Mouse (Mus musculus) hindbrain, embryonic 14.5 days (tissue): ENCODE results near the gene Cfap299. TPM values are rescaled to one million over a fixed set of nuclear protein-coding genes. Genes with fewer than 3 reads are reported as not detected.

Source experiments
- ATAC-seq: fragments of 200-750 bp; cut with Nextera tagmentation; 2 replicates; pipeline ENCODE4 v1.8.0; 2017; ENCODE audit warnings: moderate number of reproducible peaks, mild to moderate bottlenecking, moderate TSS enrichment, moderate library complexity; ENCODE audit not compliant: low FRiP score
- DNase-seq: peaks from one replicate; pipeline ENCODE4 v3.0.0-alpha.2; 2015; ENCODE audit warnings: low spot score
- H3K27ac ChIP-seq: fragments of 300-500 bp; sonication (generic); 2 replicates; pipeline ENCODE4 v1.5.1; 2014; ENCODE audit warnings: mild to moderate bottlenecking, moderate library complexity
- H3K27me3 ChIP-seq: fragments of 300-500 bp; sonication (generic); 2 replicates; pipeline ENCODE4 v1.6.1; 2014; ENCODE audit warnings: mild to moderate bottlenecking, low read length, mixed read lengths; ENCODE audit not compliant: control insufficient read depth, insufficient read depth
- H3K36me3 ChIP-seq: fragments of 300-500 bp; sonication (generic); replicated peaks from 2 replicates; pipeline ENCODE4 v1.6.1; 2014; ENCODE audit not compliant: control insufficient read depth, insufficient read depth
- H3K4me1 ChIP-seq: fragments of 300-500 bp; sonication (generic); replicated peaks from 2 replicates; pipeline ENCODE4 v1.6.1; 2014; ENCODE audit warnings: antibody characterized with exemption, low read length, mixed read lengths; ENCODE audit not compliant: control insufficient read depth, insufficient read depth
- H3K4me2 ChIP-seq: fragments of 300-500 bp; sonication (generic); replicated peaks from 2 replicates; pipeline ENCODE4 v1.6.1; 2014; ENCODE audit warnings: mild to moderate bottlenecking, moderate library complexity
- H3K4me3 ChIP-seq: fragments of 300-500 bp; sonication (generic); replicated peaks from 2 replicates; pipeline ENCODE4 v1.5.1; 2014; ENCODE audit warnings: mild to moderate bottlenecking, low read length
- H3K9ac ChIP-seq: fragments of 300-500 bp; sonication (generic); 2 replicates; pipeline ENCODE4 v1.6.1; 2014
- H3K9me3 ChIP-seq: fragments of 300-500 bp; sonication (generic); 2 replicates; pipeline ENCODE4 v1.6.1; 2016; ENCODE audit warnings: low read length; ENCODE audit not compliant: control insufficient read depth
- WGBS: fragments of 180-500 bp; shearing (Covaris S2); extraction: QIAGEN DNeasy Blood & Tissue Kit; methylation state at CpG from one replicate; pipeline ENCODE4 v1.1.7; 2014; 5-methylcytosine and 5-hydroxymethylcytosine counted together
- polyA plus RNA-seq: library from polyadenylated mRNA; unstranded; fragments of >200 nt; fragmentation: Nextera tagmentation; extraction: Ambion mirVana; gene quantifications from 2 replicates; pipeline ENCODE4 v1.2.1, GENCODE M21; 2014

Gene Cfap299
- polyA plus RNA-seq, 1 experiment from 2014 or later, result 1.8 TPM

DNA sequence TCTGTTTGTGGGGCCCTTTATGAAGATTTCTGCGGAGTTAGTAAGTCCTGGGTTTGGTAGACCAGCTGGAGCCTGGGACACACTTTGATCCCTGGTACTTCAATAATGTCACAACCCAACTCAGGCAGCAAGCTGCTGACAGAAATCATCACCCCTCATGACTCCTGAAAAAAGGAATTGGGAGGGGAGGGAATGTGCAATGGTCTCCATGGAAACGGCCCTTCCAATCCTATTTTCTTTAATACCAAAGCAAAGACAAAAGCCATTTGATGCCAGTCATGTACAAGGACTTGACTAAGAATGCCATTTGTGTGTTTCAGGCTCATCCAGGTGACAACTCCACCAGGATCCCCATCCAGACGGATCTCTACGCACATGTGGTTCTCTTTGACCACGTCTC, 472.4 kb downstream of the Cfap299 start:
- 27% methylated on average over 5 of the region's 5 CpGs for WGBS
- H3K9me3 ChIP-seq, result no peaks in the 10 kb centered on the region
- no peak for ATAC-seq

DNA sequence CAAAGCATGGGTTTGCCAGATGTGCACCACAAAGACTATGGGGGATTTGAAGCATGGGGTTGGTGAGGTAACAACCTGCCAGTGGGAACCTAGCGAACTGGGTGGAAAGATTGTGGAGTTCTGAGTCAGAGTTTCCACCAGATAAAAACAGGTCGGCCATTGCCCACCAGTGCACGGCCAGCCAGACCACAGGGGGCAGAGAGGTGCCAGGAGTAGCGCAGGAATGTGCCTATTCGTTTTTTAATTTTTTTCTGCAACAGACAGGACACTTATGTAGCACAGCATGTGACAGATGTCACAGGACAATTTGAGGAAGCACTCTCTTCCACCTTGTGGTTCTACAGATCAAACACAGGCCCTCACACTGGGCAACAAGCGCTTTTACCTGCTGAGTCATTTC, 475.7 kb downstream of the Cfap299 start:
- ATAC-seq, result no peak
- Histone ChIP-seq H3K4me2 (no peak overlapping the region), H3K9me3 (no peaks in the 10 kb centered on the region), H3K36me3 (no peaks in the 10 kb centered on the region), H3K27ac (no peak overlapping the region), H3K4me1 (no peaks in the 10 kb centered on the region), H3K9ac (no peak overlapping the region), H3K4me3 (no peak overlapping the region), H3K27me3 (no peaks in the 10 kb centered on the region)
- 82% methylated on average over 6 of the region's 6 CpGs for WGBS
- DNase-seq, result no peak

More for the DNA sequence above, 472.4 kb downstream of the Cfap299 start:
- no peaks in the 10 kb centered on the region for H3K27me3 ChIP-seq
- H3K4me1 ChIP-seq, result no peaks in the 10 kb centered on the region
- no peak overlapping the region for H3K4me2 ChIP-seq
- H3K4me3 ChIP-seq, result no peak overlapping the region
- no peaks in the 10 kb centered on the region for H3K36me3 ChIP-seq
- no peak for DNase-seq
- no peak overlapping the region for H3K9ac ChIP-seq
- H3K27ac ChIP-seq, result no peak overlapping the region

DNA sequence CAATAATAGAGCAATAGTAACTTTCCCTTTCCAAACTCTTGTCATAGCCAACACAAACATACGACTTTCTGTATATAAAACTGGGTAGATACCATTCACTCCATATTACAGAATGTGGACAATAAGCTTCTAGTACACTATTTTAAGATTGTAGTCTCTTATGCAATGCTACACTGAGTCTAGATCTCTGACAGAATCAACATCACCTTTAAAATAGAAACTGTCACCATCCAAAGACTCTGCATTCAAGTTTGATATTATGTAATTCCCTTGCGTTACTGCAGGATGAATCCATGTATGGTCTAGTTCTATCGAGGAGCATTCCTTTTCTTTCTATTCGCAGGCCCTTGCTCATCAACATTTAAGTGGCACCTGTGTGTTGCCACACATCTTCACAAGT, 477.4 kb downstream of the Cfap299 start:
- 97% methylated on average over 4 of the region's 4 CpGs for WGBS
- H3K9ac ChIP-seq, result no peak overlapping the region
- H3K4me1 ChIP-seq, result no peaks in the 10 kb centered on the region
- no peaks in the 10 kb centered on the region for H3K27me3 ChIP-seq
- no peaks in the 10 kb centered on the region for H3K36me3 ChIP-seq
- H3K9me3 ChIP-seq, result no peaks in the 10 kb centered on the region
- H3K27ac ChIP-seq, result no peak overlapping the region
- H3K4me2 ChIP-seq, result no peak overlapping the region
- no peak for DNase-seq
- H3K4me3 ChIP-seq, result no peak overlapping the region
- no peak for ATAC-seq

DNA sequence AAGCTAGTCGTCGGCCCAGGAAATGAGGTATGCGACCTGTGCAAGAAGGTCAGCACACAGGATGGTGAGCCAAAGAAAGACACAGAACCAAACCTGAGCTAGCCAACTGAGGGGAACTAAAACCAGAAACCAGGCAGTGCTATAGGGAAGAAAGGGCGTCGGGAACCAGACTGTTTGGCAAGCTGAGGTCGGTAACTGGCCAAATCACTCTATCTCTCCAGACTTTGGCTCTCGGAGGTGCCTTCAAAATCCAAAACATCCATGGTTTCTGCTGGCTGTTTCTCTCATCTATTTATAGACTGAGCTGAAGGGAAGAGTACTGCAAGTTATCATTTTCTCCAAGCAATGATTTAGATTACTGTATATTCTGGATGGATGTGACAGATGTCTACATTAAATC, 477.9 kb downstream of the Cfap299 start:
- Histone ChIP-seq H3K36me3 (no peaks in the 10 kb centered on the region), H3K4me1 (no peaks in the 10 kb centered on the region), H3K4me3 (no peak overlapping the region), H3K9ac (no peak overlapping the region), H3K9me3 (no peaks in the 10 kb centered on the region), H3K27me3 (no peaks in the 10 kb centered on the region), H3K4me2 (no peak overlapping the region), H3K27ac (no peak overlapping the region)
- 90% methylated on average over 7 of the region's 7 CpGs for WGBS
- ATAC-seq (no peak), DNase-seq (no peak)

DNA sequence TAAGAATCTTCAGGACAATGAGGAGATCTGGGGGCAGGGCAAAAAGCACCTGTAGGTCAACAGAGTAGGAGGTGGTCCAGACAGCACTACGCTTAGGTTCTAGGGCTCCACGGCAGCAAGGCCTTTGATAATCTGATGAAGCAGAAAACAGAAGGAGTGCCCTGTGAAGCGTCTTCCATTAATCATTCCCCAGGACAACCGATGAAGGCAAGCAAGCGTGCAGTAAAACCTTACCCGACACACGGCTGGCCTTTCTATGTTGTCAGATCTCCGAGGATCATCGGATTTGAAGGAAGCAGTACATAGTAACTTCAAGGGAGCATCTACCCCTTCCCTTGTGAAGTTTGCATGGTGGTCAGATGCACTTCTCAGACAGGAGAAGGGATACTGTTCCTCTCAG, 478.8 kb downstream of the Cfap299 start:
- 29% methylated on average over 9 of the region's 9 CpGs for WGBS
- H3K9me3 ChIP-seq, result no peaks in the 10 kb centered on the region
- no peaks in the 10 kb centered on the region for H3K36me3 ChIP-seq
- no peak overlapping the region for H3K4me2 ChIP-seq
- no peaks in the 10 kb centered on the region for H3K27me3 ChIP-seq
- no peak overlapping the region for H3K9ac ChIP-seq
- DNase-seq, result no peak
- H3K4me1 ChIP-seq, result no peaks in the 10 kb centered on the region
- H3K4me3 ChIP-seq, result no peak overlapping the region
- ATAC-seq, result no peak
- no peak overlapping the region for H3K27ac ChIP-seq

DNA sequence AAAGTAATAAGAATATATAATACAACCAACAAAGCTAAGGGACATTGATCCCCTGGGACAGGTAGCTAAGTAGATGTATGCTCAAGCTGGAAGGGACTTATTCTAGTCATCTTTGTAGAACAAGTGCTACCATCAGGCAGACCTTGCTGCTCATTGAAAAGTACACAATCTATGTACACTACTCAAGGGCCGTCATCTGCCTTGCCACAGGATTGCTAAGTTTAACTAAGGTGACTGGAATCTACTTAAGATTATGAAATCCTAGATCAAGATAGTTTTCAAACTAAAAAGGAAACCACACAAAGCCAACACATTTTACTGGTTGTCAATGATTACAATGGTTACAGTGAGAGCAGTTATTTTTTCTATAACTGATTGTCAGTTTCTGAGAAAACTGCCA, 483.3 kb downstream of the Cfap299 start:
- no peaks in the 10 kb centered on the region for H3K9me3 ChIP-seq
- no peak overlapping the region for H3K4me3 ChIP-seq
- H3K27ac ChIP-seq, result no peak overlapping the region
- ATAC-seq (no peak), DNase-seq (no peak)
- no peak overlapping the region for H3K9ac ChIP-seq
- no peaks in the 10 kb centered on the region for H3K36me3 ChIP-seq
- H3K27me3 ChIP-seq, result no peaks in the 10 kb centered on the region
- 98% methylated on average over 1 of the region's 1 CpGs for WGBS
- no peaks in the 10 kb centered on the region for H3K4me1 ChIP-seq
- no peak overlapping the region for H3K4me2 ChIP-seq

DNA sequence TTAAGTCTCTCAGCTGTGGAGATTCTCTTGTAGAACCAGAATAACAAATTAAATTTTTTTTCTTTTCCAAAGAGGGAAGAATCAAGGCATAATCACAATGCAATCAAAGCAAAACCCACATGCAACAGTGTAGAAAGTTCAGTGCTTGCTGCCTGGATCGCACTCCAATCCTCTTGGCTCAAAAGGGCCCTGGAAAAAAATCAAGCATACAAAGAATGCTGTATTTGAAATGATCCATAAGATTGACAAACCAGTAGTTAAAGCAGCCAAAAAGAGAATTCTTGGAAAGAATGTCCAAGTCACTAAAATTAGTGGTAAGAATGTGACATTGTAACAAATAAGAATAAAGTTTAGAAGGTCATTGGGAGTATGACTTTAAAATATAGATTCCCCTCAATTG, 486.2 kb downstream of the Cfap299 start:
- DNase-seq (no peak), ATAC-seq (no peak)
- Histone ChIP-seq H3K4me2 (no peak overlapping the region), H3K4me3 (no peak overlapping the region), H3K27ac (no peak overlapping the region), H3K36me3 (no peaks in the 10 kb centered on the region), H3K27me3 (no peaks in the 10 kb centered on the region), H3K9ac (no peak overlapping the region), H3K9me3 (no peaks in the 10 kb centered on the region), H3K4me1 (no peaks in the 10 kb centered on the region)
- WGBS, result 95% methylated on average over 1 of the region's 1 CpGs

DNA sequence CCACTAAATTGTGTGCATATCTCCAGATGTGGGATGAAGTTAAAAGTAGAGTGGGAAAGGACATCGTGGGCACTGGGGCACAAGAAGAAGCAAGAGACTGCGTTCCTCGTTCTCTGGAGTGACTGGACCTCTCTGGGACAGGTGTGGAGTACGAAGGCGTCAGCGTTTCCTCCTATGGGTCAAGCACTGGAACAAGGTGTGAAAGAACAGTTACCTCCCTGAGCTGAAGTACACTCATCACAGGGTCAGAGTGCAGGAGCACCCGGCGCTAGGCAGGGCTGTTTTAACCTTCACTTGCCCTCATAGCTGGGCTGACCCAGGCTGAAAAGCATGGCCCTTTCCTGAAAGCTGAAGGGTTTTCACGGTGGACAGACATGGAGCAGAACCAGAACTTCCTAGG, 504.7 kb downstream of the Cfap299 start:
- Histone ChIP-seq H3K4me2 (no peak overlapping the region), H3K4me3 (no peak overlapping the region), H3K9me3 (no peaks in the 10 kb centered on the region), H3K4me1 (no peaks in the 10 kb centered on the region), H3K27me3 (no peaks in the 10 kb centered on the region), H3K27ac (no peak overlapping the region), H3K9ac (no peak overlapping the region), H3K36me3 (no peaks in the 10 kb centered on the region)
- 79% methylated on average over 9 of the region's 9 CpGs for WGBS
- DNase-seq (no peak), ATAC-seq (no peak)

DNA sequence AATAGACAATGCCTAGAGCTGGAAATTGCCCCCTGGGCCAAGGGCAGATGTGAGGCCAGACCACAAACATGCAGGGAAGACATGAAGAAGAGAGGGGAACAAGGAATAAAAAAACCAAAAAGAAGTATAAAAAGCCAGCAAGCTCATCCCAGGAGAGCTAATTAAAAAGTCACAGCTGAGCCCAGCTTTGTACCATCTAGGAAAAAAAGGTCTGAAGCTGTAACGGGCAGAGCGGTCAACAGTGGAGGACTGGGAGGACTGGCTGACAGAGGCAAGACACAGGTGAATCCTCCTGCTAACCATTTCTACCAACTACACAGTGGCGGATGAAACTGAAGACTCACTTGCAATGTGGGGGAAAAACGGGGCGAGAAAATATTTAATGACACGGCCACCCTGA, 505.2 kb downstream of the Cfap299 start:
- Histone ChIP-seq H3K4me3 (no peak overlapping the region), H3K27me3 (no peaks in the 10 kb centered on the region), H3K4me1 (no peaks in the 10 kb centered on the region), H3K36me3 (no peaks in the 10 kb centered on the region), H3K9me3 (no peaks in the 10 kb centered on the region), H3K4me2 (no peak overlapping the region), H3K9ac (no peak overlapping the region), H3K27ac (no peak overlapping the region)
- no peak for DNase-seq
- no peak for ATAC-seq
- 72% methylated on average over 6 of the region's 6 CpGs for WGBS

DNA sequence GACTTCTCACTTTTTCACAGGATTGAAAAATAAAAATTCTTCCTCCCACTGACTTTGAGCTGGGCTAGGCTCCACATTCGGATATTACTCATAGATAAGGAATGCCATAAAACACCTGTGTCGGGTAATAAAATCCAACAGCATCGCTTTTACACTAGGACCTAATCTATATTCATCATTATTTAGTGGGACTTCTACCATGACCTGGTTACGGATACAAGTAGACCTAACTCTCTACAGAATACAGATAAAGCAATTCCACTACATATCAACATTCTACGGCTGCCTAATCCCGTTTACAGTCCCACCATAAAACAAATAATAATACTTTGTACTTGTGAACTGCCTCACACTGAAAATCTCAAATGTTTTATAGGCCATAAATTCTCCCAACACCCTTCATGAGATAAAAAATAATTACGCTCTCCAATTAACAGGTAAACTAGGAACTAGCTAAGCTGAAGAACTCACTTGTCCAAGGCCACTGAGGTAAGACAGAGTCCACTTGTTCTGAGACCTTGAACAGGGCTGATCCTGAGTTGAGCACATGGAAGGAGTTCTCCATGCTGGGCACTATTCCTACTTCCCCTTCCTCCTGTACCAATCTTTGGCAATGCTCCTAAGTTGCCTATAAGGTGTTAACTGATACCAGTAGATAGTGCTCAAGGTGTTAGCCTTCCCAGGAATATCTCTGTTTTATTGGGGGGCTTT, 513.7 kb downstream of the Cfap299 start:
- no peaks in the 10 kb centered on the region for H3K4me1 ChIP-seq
- no peaks in the 10 kb centered on the region for H3K9me3 ChIP-seq
- no peak overlapping the region for H3K27ac ChIP-seq
- H3K9ac ChIP-seq, result no peak overlapping the region
- no peak overlapping the region for H3K4me3 ChIP-seq
- no peaks in the 10 kb centered on the region for H3K27me3 ChIP-seq
- no peak overlapping the region for H3K4me2 ChIP-seq
- ATAC-seq (no peak), DNase-seq (no peak)
- H3K36me3 ChIP-seq, result no peaks in the 10 kb centered on the region
- WGBS, result 91% methylated on average over 7 of the region's 7 CpGs
